8 mouse cellular contexts compared by ENCODE assay signal in the genomic region with DNA sequence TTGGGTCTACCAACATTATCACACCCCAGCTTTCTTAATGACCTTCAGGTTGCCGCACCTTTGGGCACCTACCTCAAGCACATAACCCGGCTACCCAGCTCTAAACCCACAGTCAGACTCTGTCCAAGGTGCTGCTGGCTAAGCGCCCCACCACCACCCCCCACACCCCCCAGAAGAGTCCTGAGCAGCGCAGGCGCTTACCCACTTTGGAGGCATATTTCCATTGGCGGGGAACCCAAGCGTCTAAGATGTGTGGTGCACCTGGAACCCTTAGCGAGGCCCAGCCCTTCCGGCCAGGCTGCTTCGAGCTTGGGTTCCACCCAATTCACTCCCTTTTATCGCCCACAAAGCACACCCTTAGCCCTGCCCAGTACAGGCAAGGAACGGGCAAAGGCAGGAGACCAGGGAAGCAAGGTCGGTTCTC. TPM values are rescaled to one million over a fixed set of nuclear protein-coding genes. Genes with fewer than 3 reads are reported as not detected.
DNase-seq lines count a peak whose midpoint lies in the region; ATAC-seq and TF ChIP-seq lines count a peak whose summit lies in the region.

A gene (minus strand): TSS at position 270 of the 424 bp plus-strand sequence.

- no peaks in the 10 kb centered on the region for H3K9me3 ChIP-seq in heart, postnatal 0 days (replicated peaks; ENCODE audit: control insufficient read depth, low read length)
- no peaks in the 10 kb centered on the region for H3K9me3 ChIP-seq in midbrain, embryonic 14.5 days (ENCODE audit: control insufficient read depth, low read length)

- peaks cover 51% of the 10 kb centered on the region for H3K27me3 ChIP-seq in heart, postnatal 0 days (ENCODE audit: control insufficient read depth, insufficient read depth, low read length)
- H3K27me3 ChIP-seq in midbrain, embryonic 14.5 days (ENCODE audit: control insufficient read depth, insufficient read depth, low read length), result peaks cover 43% of the 10 kb centered on the region

- no peak for TF ChIP-seq EP300 in heart, postnatal 0 days (IDR thresholded peaks at IDR 0.05; ENCODE audit: low read depth)

- peak within 1 kb of the TSS; percentile 48 for H3K9ac ChIP-seq in heart, postnatal 0 days (replicated peaks; ENCODE audit: low read depth, low read length)
- peak within 1 kb of the TSS; percentile 76 for H3K9ac ChIP-seq in midbrain, embryonic 14.5 days (replicated peaks; ENCODE audit: low read length)

- DNase-seq in cerebellum, adult 11 months, result peak; percentile 51
- no peak for DNase-seq in cerebellum, postnatal 4 days (ENCODE audit: low spot score in 2 of 2)
- DNase-seq in urinary bladder, adult 2 months (ENCODE audit: low spot score), result no peak
- no peak for DNase-seq in urinary bladder, postnatal 36 days (ENCODE audit: low spot score in 2 of 2)
- no peak for DNase-seq in heart, postnatal 0 days (ENCODE audit: low spot score)
- no peak for DNase-seq in left cerebral cortex, postnatal 4 days
- peak; percentile 22 for DNase-seq in midbrain, embryonic 14.5 days
- DNase-seq in right cerebral cortex, adult 2 months (ENCODE audit: low spot score in 2 of 2), result no peak

- no peak for TF ChIP-seq CTCF in heart, postnatal 0 days (IDR thresholded peaks at IDR 0.05; ENCODE audit: low read depth)

- H3K4me2 ChIP-seq in heart, postnatal 0 days (ENCODE audit: low read depth, low read length), result peak within 1 kb of the TSS; percentile 70
- peak within 1 kb of the TSS; percentile 78 for H3K4me2 ChIP-seq in midbrain, embryonic 14.5 days (ENCODE audit: low read length)

- H3K36me3 ChIP-seq in heart, postnatal 0 days (replicated peaks; ENCODE audit: control insufficient read depth, insufficient read depth, low read length), result peaks cover 17% of the 10 kb centered on the region
- H3K36me3 ChIP-seq in midbrain, embryonic 14.5 days (ENCODE audit: control insufficient read depth, insufficient read depth, low read length), result peaks cover 20% of the 10 kb centered on the region

- peaks cover 15% of the 10 kb centered on the region for H3K4me1 ChIP-seq in heart, postnatal 0 days (ENCODE audit: control insufficient read depth, insufficient read depth)
- peaks cover 28% of the 10 kb centered on the region for H3K4me1 ChIP-seq in midbrain, embryonic 14.5 days (ENCODE audit: control insufficient read depth, insufficient read depth, low read length)

- H3K4me3 ChIP-seq in heart, postnatal 0 days (ENCODE audit: low read depth, low read length), result peak within 1 kb of the TSS; percentile 55
- peak within 1 kb of the TSS; percentile 77 for H3K4me3 ChIP-seq in midbrain, embryonic 14.5 days (replicated peaks; ENCODE audit: low read depth, low read length)

- peak; percentile 22 for ATAC-seq in heart, postnatal 0 days (ENCODE audit: insufficient read depth, low read depth)
- 0 out of 2 replicates have a peak, but pooled peaks have one; percentile 7 for ATAC-seq in midbrain, embryonic 14.5 days (ENCODE audit: low FRiP score, low TSS enrichment)

- 7% methylated on average over 13 of the region's 13 CpGs for WGBS in heart, postnatal 0 days
- 5% methylated on average over 13 of the region's 13 CpGs for WGBS in midbrain, embryonic 14.5 days

- intact Hi-C loops in left cerebral cortex, postnatal 4 days (cut with DNase I), result no loop called here

- H3K27ac ChIP-seq in heart, postnatal 0 days (ENCODE audit: low read depth), result peak within 1 kb of the TSS; percentile 30; the same call in 1 of the 2 replicates
- peak within 1 kb of the TSS; percentile 87 for H3K27ac ChIP-seq in midbrain, embryonic 14.5 days (replicated peaks; ENCODE audit: low read depth, low read length)

RNA-seq across cellular contexts. Expression of the gene that starts here (rescaled TPM):
- polyA plus RNA-seq in urinary bladder, adult 2 months (2012; rRNA removed), result 12.8 and 13.0 TPM in 2 replicates
- total RNA-seq in heart, postnatal 0 days (2014; rRNA removed; ENCODE audit: low replicate concordance), result 21.7 and 28.7 TPM in 2 replicates
- 13.6 and 15.8 TPM in 2 replicates for polyA plus RNA-seq in heart, postnatal 0 days (2015; fragmentation: Nextera tagmentation; extraction: Ambion mirVana)
- 10 to 100 TPM; 46.4 to 50.7 TPM for total RNA-seq in left cerebral cortex, postnatal 4 days (2021)
- 56.6 and 69.2 TPM in 2 replicates for polyA plus RNA-seq in midbrain, embryonic 14.5 days (2014; fragmentation: Nextera tagmentation; extraction: Ambion mirVana)

Comparison
In these comparisons a context has a peak if more than half of its experiments do, and no peak if none do; other contexts are left out.
1. DNase-seq: peak in cerebellum, adult 11 months (single experiment) and midbrain, embryonic 14.5 days (single experiment); none in cerebellum, postnatal 4 days (0 of 2), urinary bladder, adult 2 months (single experiment), urinary bladder, postnatal 36 days (0 of 2), heart, postnatal 0 days (single experiment), left cerebral cortex, postnatal 4 days (single experiment) and right cerebral cortex, adult 2 months (0 of 2).